Mouse (Mus musculus): Measurements from ENCODE around the gene Mcm3ap. TPM values are rescaled to one million over a fixed set of nuclear protein-coding genes. Genes with fewer than 3 reads are reported as not detected.

Gene Mcm3ap
- total and polyA plus RNA-seq, 3 experiments: 34.2 to 65.9 (median 35.4) TPM

- peaks cover 99% of the 10 kb centered on the region for H3K36me3 ChIP-seq (replicated peaks)
- no peak for TF ChIP-seq GATA2 (IDR thresholded peaks at IDR 0.05; ENCODE audit: borderline replicate concordance, low read depth, low read length)
- TF ChIP-seq TAL1 (conservative IDR thresholded peaks at IDR 0.05; ENCODE audit: low read depth, low read length): no peak
- no peak for TF ChIP-seq GATA1 (IDR thresholded peaks at IDR 0.05; ENCODE audit: borderline replicate concordance, low read length)
- no peak for TF ChIP-seq POLR2AphosphoS5 (IDR thresholded peaks at IDR 0.05; ENCODE audit: insufficient replicate concordance, low read depth, low read length)
- no peak for TF ChIP-seq CTCF (IDR thresholded peaks at IDR 0.05; ENCODE audit: low read depth, low read length)
- no peak for DNase-seq (ENCODE audit: low spot score)
- H3K4me3 ChIP-seq (ENCODE audit: low read depth, low read length): no peak overlapping the region
- H3K27me3 ChIP-seq (ENCODE audit: insufficient read depth, low read length): no peaks in the 10 kb centered on the region; the same call in 1 of the 2 replicates
- H3K9me3 ChIP-seq (replicated peaks): no peaks in the 10 kb centered on the region
- H3K4me1 ChIP-seq (ENCODE audit: insufficient read depth, low read depth, low read length): no peaks in the 10 kb centered on the region; the same call in 1 of the 2 replicates
- no peak for ATAC-seq (ENCODE audit: extremely low read depth, insufficient number of reproducible peaks, low FRiP score, poor library complexity, severe bottlenecking)
Observed at GRCm38 (mm10) chr10:76550458-76550857, 81.7 kb downstream of the Mcm3ap start.

- ATAC-seq (ENCODE audit: extremely low read depth, insufficient number of reproducible peaks, low FRiP score, poor library complexity, severe bottlenecking) (no peak), DNase-seq (ENCODE audit: low spot score) (no peak)
- Histone ChIP-seq H3K36me3 (replicated peaks) (peaks cover 94% of the 10 kb centered on the region), H3K4me1 (ENCODE audit: insufficient read depth, low read depth, low read length) (no peaks in the 10 kb centered on the region; the same call in 1 of the 2 replicates), H3K27me3 (ENCODE audit: insufficient read depth, low read length) (no peaks in the 10 kb centered on the region; the same call in 1 of the 2 replicates), H3K9me3 (replicated peaks) (no peaks in the 10 kb centered on the region), H3K4me3 (ENCODE audit: low read depth, low read length) (no peak overlapping the region)
- TF ChIP-seq GATA2 (IDR thresholded peaks at IDR 0.05; ENCODE audit: borderline replicate concordance, low read depth, low read length): no peak
- no peak for TF ChIP-seq TAL1 (conservative IDR thresholded peaks at IDR 0.05; ENCODE audit: low read depth, low read length)
- TF ChIP-seq POLR2AphosphoS5 (IDR thresholded peaks at IDR 0.05; ENCODE audit: insufficient replicate concordance, low read depth, low read length): no peak
- TF ChIP-seq GATA1 (IDR thresholded peaks at IDR 0.05; ENCODE audit: borderline replicate concordance, low read length): no peak
- TF ChIP-seq CTCF (IDR thresholded peaks at IDR 0.05; ENCODE audit: low read depth, low read length): no peak
Observed at GRCm38 (mm10) chr10:76551556-76551955, 82.8 kb downstream of the Mcm3ap start.

- TF ChIP-seq GATA1 (IDR thresholded peaks at IDR 0.05; ENCODE audit: borderline replicate concordance, low read length) (no peak), GATA2 (IDR thresholded peaks at IDR 0.05; ENCODE audit: borderline replicate concordance, low read depth, low read length) (no peak; the same call in 1 of the 2 replicates), POLR2AphosphoS5 (IDR thresholded peaks at IDR 0.05; ENCODE audit: insufficient replicate concordance, low read depth, low read length) (no peak), CTCF (IDR thresholded peaks at IDR 0.05; ENCODE audit: low read depth, low read length) (no peak), TAL1 (conservative IDR thresholded peaks at IDR 0.05; ENCODE audit: low read depth, low read length) (no peak)
- Histone ChIP-seq H3K4me3 (ENCODE audit: low read depth, low read length) (no peak overlapping the region), H3K9me3 (replicated peaks) (no peaks in the 10 kb centered on the region), H3K4me1 (ENCODE audit: insufficient read depth, low read depth, low read length) (no peaks in the 10 kb centered on the region; the same call in 1 of the 2 replicates), H3K27me3 (ENCODE audit: insufficient read depth, low read length) (no peaks in the 10 kb centered on the region; the same call in 1 of the 2 replicates), H3K36me3 (replicated peaks) (peaks cover 74% of the 10 kb centered on the region)
- ATAC-seq (ENCODE audit: extremely low read depth, insufficient number of reproducible peaks, low FRiP score, poor library complexity, severe bottlenecking): no peak
- DNase-seq (ENCODE audit: low spot score): no peak
Observed at GRCm38 (mm10) chr10:76554061-76554460, 85.3 kb downstream of the Mcm3ap start.

GRCm38 (mm10) chr10:76561972-76562371, 93.2 kb downstream of the Mcm3ap start, which contains the start of gene Spatc1l:
Gene Spatc1l, plus strand, starts transcription at chr10:76562272.
- H3K9me3 ChIP-seq (replicated peaks): no peaks in the 10 kb centered on the region
- no peaks in the 10 kb centered on the region for H3K4me1 ChIP-seq (ENCODE audit: insufficient read depth, low read depth, low read length)
- peaks cover 3% of the 10 kb centered on the region for H3K36me3 ChIP-seq (replicated peaks)
- H3K27me3 ChIP-seq (ENCODE audit: insufficient read depth, low read length): peaks cover 15% of the 10 kb centered on the region; the same call in 1 of the 2 replicates
- DNase-seq (ENCODE audit: low spot score) (no peak), ATAC-seq (ENCODE audit: extremely low read depth, insufficient number of reproducible peaks, low FRiP score, poor library complexity, severe bottlenecking) (no peak)
- H3K4me3 ChIP-seq (ENCODE audit: low read depth, low read length): no peak within 1 kb of the TSS
- no peak for TF ChIP-seq CTCF (IDR thresholded peaks at IDR 0.05; ENCODE audit: low read depth, low read length)
- TF ChIP-seq POLR2AphosphoS5 (IDR thresholded peaks at IDR 0.05; ENCODE audit: insufficient replicate concordance, low read depth, low read length): no peak
- no peak for TF ChIP-seq GATA2 (IDR thresholded peaks at IDR 0.05; ENCODE audit: borderline replicate concordance, low read depth, low read length)
- no peak for TF ChIP-seq GATA1 (IDR thresholded peaks at IDR 0.05; ENCODE audit: borderline replicate concordance, low read length)
- no peak for TF ChIP-seq TAL1 (conservative IDR thresholded peaks at IDR 0.05; ENCODE audit: low read depth, low read length)

Other genes starting within 250 kb of the Mcm3ap start
- gene Prmt2, start 231.1 kb upstream of the Mcm3ap start, total RNA-seq (2014; fragmentation: Nextera tagmentation): 2.1 and 2.2 TPM in 2 replicates
- 2.9 and 4.1 TPM in 2 replicates for gene Prmt2, start 231.1 kb upstream of the Mcm3ap start, total RNA-seq (2017)
- gene Prmt2, start 231.1 kb upstream of the Mcm3ap start, polyA plus RNA-seq (2012): 1.0 and 1.4 TPM in 2 replicates
- not detected in 2 replicates for gene S100b, start 215.1 kb upstream of the Mcm3ap start, total RNA-seq (2014; fragmentation: Nextera tagmentation)
- gene S100b, start 215.1 kb upstream of the Mcm3ap start, total RNA-seq (2017): 0.12 TPM in 1 of 2 replicates, not detected in the other
- not detected in 2 replicates for gene S100b, start 215.1 kb upstream of the Mcm3ap start, polyA plus RNA-seq (2012)
- 2.6 and 2.8 TPM in 2 replicates for gene Dip2a, start 123.6 kb upstream of the Mcm3ap start, total RNA-seq (2014; fragmentation: Nextera tagmentation)
- 2.6 and 4.3 TPM in 2 replicates for gene Dip2a, start 123.6 kb upstream of the Mcm3ap start, total RNA-seq (2017)
- gene Dip2a, start 123.6 kb upstream of the Mcm3ap start, polyA plus RNA-seq (2012): 1.1 and 1.5 TPM in 2 replicates
- 11.7 TPM in 1 of 2 replicates, not detected in the other for gene AC141477.1, start 28.5 kb upstream of the Mcm3ap start, total RNA-seq (2014; fragmentation: Nextera tagmentation)
- gene AC141477.1, start 28.5 kb upstream of the Mcm3ap start, total RNA-seq (2017): 7.6 TPM in 1 of 2 replicates, not detected in the other
- gene AC141477.1, start 28.5 kb upstream of the Mcm3ap start, polyA plus RNA-seq (2012): not detected in 2 replicates
- 61.9 and 64.3 TPM in 2 replicates for gene Pcnt, start 26.1 kb upstream of the Mcm3ap start, total RNA-seq (2014; fragmentation: Nextera tagmentation)
- 46.0 and 50.4 TPM in 2 replicates for gene Pcnt, start 26.1 kb upstream of the Mcm3ap start, total RNA-seq (2017)
- 61.9 and 72.1 TPM in 2 replicates for gene Pcnt, start 26.1 kb upstream of the Mcm3ap start, polyA plus RNA-seq (2012)
- not detected in 2 replicates for gene 2610028H24Rik, start 19.8 kb upstream of the Mcm3ap start, total RNA-seq (2014; fragmentation: Nextera tagmentation)
- 0.11 TPM in 1 of 2 replicates, not detected in the other for gene 2610028H24Rik, start 19.8 kb upstream of the Mcm3ap start, total RNA-seq (2017)
- not detected in 2 replicates for gene 2610028H24Rik, start 19.8 kb upstream of the Mcm3ap start, polyA plus RNA-seq (2012)
- 6.1 and 8.8 TPM in 2 replicates for gene Ybey, start 187 bp downstream of the Mcm3ap start, total RNA-seq (2014; fragmentation: Nextera tagmentation)
- 9.7 and 10.6 TPM in 2 replicates for gene Ybey, start 187 bp downstream of the Mcm3ap start, total RNA-seq (2017)
- gene Ybey, start 187 bp downstream of the Mcm3ap start, polyA plus RNA-seq (2012): 1.6 and 2.3 TPM in 2 replicates
- gene Lss, start 62.7 kb downstream of the Mcm3ap start, total RNA-seq (2014; fragmentation: Nextera tagmentation): 16.3 and 20.5 TPM in 2 replicates
- gene Lss, start 62.7 kb downstream of the Mcm3ap start, total RNA-seq (2017): 64.1 and 66.0 TPM in 2 replicates
- gene Lss, start 62.7 kb downstream of the Mcm3ap start, polyA plus RNA-seq (2012): 26.1 and 46.6 TPM in 2 replicates
- not detected in 2 replicates for gene Spatc1l, start 93.3 kb downstream of the Mcm3ap start, total RNA-seq (2014; fragmentation: Nextera tagmentation)
- 0.11 TPM in 1 of 2 replicates, not detected in the other for gene Spatc1l, start 93.3 kb downstream of the Mcm3ap start, total RNA-seq (2017)
- gene Spatc1l, start 93.3 kb downstream of the Mcm3ap start, polyA plus RNA-seq (2012): not detected in 2 replicates
- gene Ftcd, start 106.7 kb downstream of the Mcm3ap start, total RNA-seq (2014; fragmentation: Nextera tagmentation): not detected in 2 replicates
- gene Ftcd, start 106.7 kb downstream of the Mcm3ap start, total RNA-seq (2017): 0.27 TPM in 1 of 2 replicates, not detected in the other
- not detected in 2 replicates for gene Ftcd, start 106.7 kb downstream of the Mcm3ap start, polyA plus RNA-seq (2012)
- gene Col6a2, start 154.7 kb downstream of the Mcm3ap start, total RNA-seq (2014; fragmentation: Nextera tagmentation): not detected in 2 replicates
- under 0.01 and 0.11 TPM in 2 replicates for gene Col6a2, start 154.7 kb downstream of the Mcm3ap start, total RNA-seq (2017)
- gene Col6a2, start 154.7 kb downstream of the Mcm3ap start, polyA plus RNA-seq (2012): not detected in 2 replicates